Mouse (Mus musculus) CH12.LX (cell line): ENCODE measurements around the gene Hes6. TPM values are rescaled to one million over a fixed set of nuclear protein-coding genes. Genes with fewer than 3 reads are reported as not detected.

ENCODE experiments used
- DNase-seq: peaks from one replicate; pipeline ENCODE4 v3.0.0-alpha.2; 2013; ENCODE audit errors: extremely low read depth
- H3K27ac ChIP-seq: 2 replicates; pipeline ENCODE4 v1.5.1; 2012; ENCODE audit warnings: low read depth, mild to moderate bottlenecking, control low read depth, moderate library complexity; ENCODE audit not compliant: insufficient read depth
- H3K27me3 ChIP-seq: replicated peaks from 2 replicates; pipeline ENCODE3; 2012; ENCODE audit warnings: inconsistent platforms
- H3K36me3 ChIP-seq, 2 experiments: replicated peaks in 1 of 2; 2 replicates each; pipeline versions ENCODE3 to v1.6.1; 2012; ENCODE audit warnings: inconsistent platforms in 1 of 2, low read length in 1 of 2, mild to moderate bottlenecking in 1 of 2, mixed read lengths in 1 of 2, moderate library complexity in 1 of 2; ENCODE audit not compliant: control insufficient read depth in 1 of 2, insufficient read depth in 1 of 2
- H3K4me1 ChIP-seq, 2 experiments: 2 replicates each; pipeline ENCODE4 v1.6.1; 2012; ENCODE audit warnings: inconsistent platforms in 1 of 2, moderate library complexity in 1 of 2; ENCODE audit not compliant: insufficient read depth in 2 of 2, control insufficient read depth in 1 of 2
- H3K4me2 ChIP-seq: 2 replicates; pipeline ENCODE4 v1.6.1; 2012; ENCODE audit warnings: low read depth, mild to moderate bottlenecking, control low read depth; ENCODE audit not compliant: poor library complexity, insufficient read depth, severe bottlenecking
- H3K4me3 ChIP-seq, 3 experiments: fragments of 150-350 bp in 1 of 3; sonication (generic) in 1 of 3; replicated peaks in 1 of 3; 2 replicates each; pipeline versions ENCODE3 to v1.5.1; 2011 to 2012; ENCODE audit warnings: low read depth in 2 of 3, low read length in 2 of 3, mild to moderate bottlenecking in 2 of 3, moderate library complexity in 2 of 3, control low read depth in 1 of 3, improper control_type of control experiment in 1 of 3, inconsistent platforms in 1 of 3, mixed read lengths in 1 of 3; ENCODE audit not compliant: poor library complexity in 1 of 3
- H3K79me2 ChIP-seq: replicated peaks from 2 replicates; pipeline ENCODE4 v1.6.1; 2012; ENCODE audit warnings: mild to moderate bottlenecking, moderate library complexity; ENCODE audit not compliant: control insufficient read depth, poor library complexity, insufficient read depth, severe bottlenecking; ENCODE audit errors: extremely low read depth
- H3K9ac ChIP-seq: 2 replicates; pipeline ENCODE4 v1.6.1; 2012; ENCODE audit warnings: low read depth, mild to moderate bottlenecking, control low read depth, moderate library complexity; ENCODE audit not compliant: insufficient read depth
- H3K9me3 ChIP-seq: replicated peaks from 2 replicates; pipeline ENCODE3; 2012; ENCODE audit warnings: low read length, inconsistent platforms, mixed read lengths
- CHD2 ChIP-seq: IDR thresholded peaks from 2 replicates; pipeline ENCODE4 v1.6.1; 2011; ENCODE audit warnings: low read length, improper control_type of control experiment
- CTCF ChIP-seq, 2 experiments: IDR thresholded peaks in 1 of 2; conservative IDR thresholded peaks in 1 of 2; 2 replicates each; pipeline ENCODE4 v1.5.1; 2011 to 2012; ENCODE audit warnings: low read depth in 2 of 2, low read length in 2 of 2, improper control_type of control experiment in 1 of 2, inconsistent platforms in 1 of 2, mild to moderate bottlenecking in 1 of 2, moderate library complexity in 1 of 2
- E2F4 ChIP-seq: IDR thresholded peaks from 2 replicates; pipeline ENCODE4 v1.6.1; 2011; ENCODE audit warnings: low read depth, low read length, improper control_type of control experiment; ENCODE audit not compliant: insufficient replicate concordance
- EP300 ChIP-seq: IDR thresholded peaks from 2 replicates; pipeline ENCODE4 v1.6.1; 2011; ENCODE audit warnings: low read length, improper control_type of control experiment
- ETS1 ChIP-seq: conservative IDR thresholded peaks from 2 replicates; pipeline ENCODE4 v1.6.1; 2012; ENCODE audit warnings: low read depth, mild to moderate bottlenecking, inconsistent platforms, low read length, improper control_type of control experiment, moderate library complexity
- GABPA ChIP-seq: IDR thresholded peaks from 2 replicates; pipeline ENCODE4 v1.6.1; 2012; ENCODE audit warnings: low read depth, low read length, improper control_type of control experiment, inconsistent platforms; ENCODE audit not compliant: insufficient replicate concordance
- HCFC1 ChIP-seq: IDR thresholded peaks from 2 replicates; pipeline ENCODE4 v1.6.1; 2012; ENCODE audit warnings: low read depth, mild to moderate bottlenecking, inconsistent platforms, low read length, improper control_type of control experiment
- JUN ChIP-seq: IDR thresholded peaks from 2 replicates; pipeline ENCODE4 v1.6.1; 2011; ENCODE audit warnings: low read depth, mild to moderate bottlenecking, low read length, improper control_type of control experiment, moderate library complexity; ENCODE audit not compliant: insufficient read depth
- JUND ChIP-seq: conservative IDR thresholded peaks from 2 replicates; pipeline ENCODE4 v1.6.1; 2011; ENCODE audit warnings: low read depth, low read length, improper control_type of control experiment
- MAX ChIP-seq: IDR thresholded peaks from 2 replicates; pipeline ENCODE4 v1.6.1; 2011; ENCODE audit warnings: low read length, improper control_type of control experiment
- MAZ ChIP-seq: IDR thresholded peaks from 2 replicates; pipeline ENCODE4 v1.6.1; 2012; ENCODE audit warnings: low read depth, mild to moderate bottlenecking, inconsistent platforms, low read length, improper control_type of control experiment, moderate library complexity
- MEF2A ChIP-seq: IDR thresholded peaks from 2 replicates; pipeline ENCODE4 v1.6.1; 2014; ENCODE audit warnings: low read depth, mild to moderate bottlenecking, inconsistent platforms, low read length, improper control_type of control experiment, borderline replicate concordance
- MXI1 ChIP-seq: IDR thresholded peaks from 2 replicates; pipeline ENCODE4 v1.6.1; 2011; ENCODE audit warnings: mild to moderate bottlenecking, low read depth, low read length, improper control_type of control experiment
- NELFE ChIP-seq: IDR thresholded peaks from 2 replicates; pipeline ENCODE4 v1.6.1; 2011; ENCODE audit warnings: low read depth, low read length, improper control_type of control experiment
- NRF1 ChIP-seq: IDR thresholded peaks from 2 replicates; pipeline ENCODE4 v1.6.1; 2014; ENCODE audit warnings: low read depth, mild to moderate bottlenecking, inconsistent platforms, low read length, improper control_type of control experiment, moderate library complexity
- RAD21 ChIP-seq: IDR thresholded peaks from 2 replicates; pipeline ENCODE4 v1.6.1; 2011; ENCODE audit warnings: low read depth, mild to moderate bottlenecking, low read length, improper control_type of control experiment, moderate library complexity
- RCOR1 ChIP-seq: conservative IDR thresholded peaks from 2 replicates; pipeline ENCODE4 v1.6.1; 2012; ENCODE audit warnings: low read depth, mild to moderate bottlenecking, inconsistent platforms, low read length, improper control_type of control experiment
- SMC3 ChIP-seq: IDR thresholded peaks from 2 replicates; pipeline ENCODE4 v1.6.1; 2011; ENCODE audit warnings: low read depth, low read length, improper control_type of control experiment
- UBTF ChIP-seq: IDR thresholded peaks from 2 replicates; pipeline ENCODE4 v1.6.1; 2012; ENCODE audit warnings: low read depth, mild to moderate bottlenecking, inconsistent platforms, low read length, improper control_type of control experiment, moderate library complexity
- USF2 ChIP-seq: conservative IDR thresholded peaks from 2 replicates; pipeline ENCODE4 v1.6.1; 2011; ENCODE audit warnings: low read depth, low read length, improper control_type of control experiment
- ZKSCAN1 ChIP-seq: IDR thresholded peaks from 2 replicates; pipeline ENCODE4 v1.6.1; 2012; ENCODE audit warnings: low read depth, inconsistent platforms, low read length, improper control_type of control experiment, borderline replicate concordance
- ZMIZ1 ChIP-seq: IDR thresholded peaks from 2 replicates; pipeline ENCODE4 v1.6.1; 2012; ENCODE audit warnings: low read depth, mild to moderate bottlenecking, inconsistent platforms, low read length, improper control_type of control experiment
- ZNF384 ChIP-seq: IDR thresholded peaks from 2 replicates; pipeline ENCODE4 v1.6.1; 2012; ENCODE audit warnings: low read depth, low read length, improper control_type of control experiment, inconsistent platforms
- dilution Hi-C: fragments of 300-500 bp; cut with MboI; formaldehyde crosslinking; loops from 2 replicates; pipeline ENCODE4 v1.14.3; 2020; ENCODE audit warnings: low sequenced_read_pairs; ENCODE audit not compliant: extremely low pct_unique_long_range_greater_than_20kb, extremely low pct_ligation_motif_present
- in situ Hi-C: fragments of 300-500 bp; cut with MboI; formaldehyde crosslinking; loops from 3 replicates; pipeline ENCODE4 v1.14.3; 2019; ENCODE audit warnings: low sequenced_read_pairs, low pct_ligation_motif_present, low pct_unique_long_range_greater_than_20kb, mixed read lengths
- polyA plus RNA-seq: library from polyadenylated mRNA; unstranded; fragments of >175 nt; gene quantifications from 2 replicates; pipeline ENCODE4 v1.2.1, GENCODE M21; 2012; ENCODE audit warnings: low read depth; ENCODE audit not compliant: insufficient read length
- total RNA-seq, 2 experiments: library from RNA; depleted of rRNA; stranded (reverse); fragments of 300-350 nt in 1 of 2; fragments of >200 nt in 1 of 2; gene quantifications; 2 replicates each; pipeline ENCODE4 v1.2.3; 2012 to 2014

Gene Hes6
- total and polyA plus RNA-seq, 3 experiments: 15.4 to 25.7 (median 21.1) TPM

DNA sequence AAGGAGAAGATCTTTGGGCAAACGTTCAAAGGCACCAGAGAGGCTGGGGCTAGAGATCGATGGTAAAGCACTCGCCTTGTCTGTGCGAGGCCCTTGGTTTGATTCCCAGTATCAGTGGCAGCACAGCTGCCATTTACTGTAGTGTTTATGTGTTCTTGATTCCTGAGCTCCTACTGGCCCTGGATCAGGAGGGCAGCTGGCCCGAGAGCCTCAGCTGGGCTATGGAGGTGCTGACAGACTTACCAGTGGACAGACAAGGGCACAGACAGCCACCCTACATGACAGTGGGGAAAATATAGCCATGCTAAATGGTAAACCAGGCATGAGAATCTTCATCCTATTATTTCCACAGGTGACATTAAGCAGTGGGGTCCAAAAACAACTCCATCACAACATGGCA, 37.0 kb upstream of the Hes6 start:
- no peak overlapping the region for H3K4me2 ChIP-seq
- no peak for TF ChIP-seq JUND
- no peak for TF ChIP-seq ETS1
- TF ChIP-seq MAZ: no peak
- no peak for TF ChIP-seq ZMIZ1
- no peak for TF ChIP-seq ZKSCAN1
- no peak for TF ChIP-seq NRF1
- no peak for TF ChIP-seq USF2
- no peak for TF ChIP-seq RCOR1
- no peak for TF ChIP-seq MEF2A
- TF ChIP-seq, all 38 proteins: peak for 0
- DNase-seq: no peak
- Histone ChIP-seq H3K4me1 (peaks cover 3 to 22% of the 10 kb centered on the region in 2 experiments; a peak in 3 of 4 replicates), H3K9ac (no peak overlapping the region), H3K27me3 (no peaks in the 10 kb centered on the region), H3K4me3 (no peak overlapping the region), H3K36me3 (peaks cover 36 to 55% of the 10 kb centered on the region in 2 experiments), H3K27ac (no peak overlapping the region), H3K79me2 (no peaks in the 10 kb centered on the region), H3K9me3 (peaks cover 11% of the 10 kb centered on the region)
- in situ Hi-C loops (no loop called here), dilution Hi-C loops (no loop called here)

DNA sequence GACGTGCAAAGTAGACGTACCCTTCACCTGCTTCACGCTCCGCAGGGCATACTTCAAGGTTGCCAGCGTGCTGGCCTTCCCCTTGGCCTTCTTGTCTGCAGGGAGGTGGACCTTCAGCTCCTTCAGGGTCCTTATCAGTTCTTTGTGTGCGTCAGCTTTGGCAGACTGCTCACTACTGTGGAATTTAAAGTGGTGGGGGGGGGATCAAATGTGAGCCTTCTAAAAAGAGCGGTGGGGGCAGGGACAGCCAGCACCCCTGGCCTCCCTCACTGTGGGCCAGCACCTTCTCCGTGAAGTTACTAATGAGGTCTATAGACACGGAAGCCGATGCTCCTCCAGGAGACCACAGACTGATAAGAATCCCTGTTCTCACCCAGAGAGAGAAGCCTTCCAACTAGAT, 34.9 kb upstream of the Hes6 start:
- Histone ChIP-seq H3K79me2 (no peaks in the 10 kb centered on the region), H3K4me3 (no peak overlapping the region), H3K4me1 (peaks cover 0 to 17% of the 10 kb centered on the region in 2 experiments; a peak in 2 of 4 replicates)
- in situ Hi-C loops: no loop called here
- TF ChIP-seq ETS1: no peak
- no peak for TF ChIP-seq EP300
- no peak for TF ChIP-seq SMC3
- no peak for TF ChIP-seq HCFC1
- no peak for TF ChIP-seq RAD21
- no peak for TF ChIP-seq GABPA
- no peak for TF ChIP-seq ZKSCAN1
- TF ChIP-seq ZNF384: no peak
- no peak for TF ChIP-seq UBTF
- TF ChIP-seq E2F4: no peak
- no peak for TF ChIP-seq MAZ
- no peak for TF ChIP-seq NRF1
- TF ChIP-seq ZMIZ1: no peak
- no peak for TF ChIP-seq CHD2
- TF ChIP-seq MXI1: no peak
- no peak for TF ChIP-seq CTCF (conservative IDR thresholded peaks at IDR 0.05 in 1 of 2, IDR thresholded peaks at IDR 0.05 in 1 of 2; ENCODE audit: low read depth in 2 of 2, low read length in 2 of 2)
- TF ChIP-seq MAX: no peak
- TF ChIP-seq NELFE: no peak
- no peak for TF ChIP-seq JUN
- TF ChIP-seq, all 38 proteins: peak for 0
- H3K4me2 ChIP-seq: no peak overlapping the region
- no peak for DNase-seq
- peaks cover 39 to 76% of the 10 kb centered on the region in 2 experiments for H3K36me3 ChIP-seq
- peaks cover 11% of the 10 kb centered on the region for H3K9me3 ChIP-seq
- no peaks in the 10 kb centered on the region for H3K27me3 ChIP-seq
- dilution Hi-C loops: no loop called here
- no peak overlapping the region for H3K27ac ChIP-seq
- no peak overlapping the region for H3K9ac ChIP-seq
